Mouse (Mus musculus): ENCODE measurements around the gene Inpp5a. TPM values are rescaled to one million over a fixed set of nuclear protein-coding genes. Genes with fewer than 3 reads are reported as not detected.

Gene Inpp5a
- polyA plus RNA-seq, 1 experiment from 2014 or later = 17.4 TPM

DNA sequence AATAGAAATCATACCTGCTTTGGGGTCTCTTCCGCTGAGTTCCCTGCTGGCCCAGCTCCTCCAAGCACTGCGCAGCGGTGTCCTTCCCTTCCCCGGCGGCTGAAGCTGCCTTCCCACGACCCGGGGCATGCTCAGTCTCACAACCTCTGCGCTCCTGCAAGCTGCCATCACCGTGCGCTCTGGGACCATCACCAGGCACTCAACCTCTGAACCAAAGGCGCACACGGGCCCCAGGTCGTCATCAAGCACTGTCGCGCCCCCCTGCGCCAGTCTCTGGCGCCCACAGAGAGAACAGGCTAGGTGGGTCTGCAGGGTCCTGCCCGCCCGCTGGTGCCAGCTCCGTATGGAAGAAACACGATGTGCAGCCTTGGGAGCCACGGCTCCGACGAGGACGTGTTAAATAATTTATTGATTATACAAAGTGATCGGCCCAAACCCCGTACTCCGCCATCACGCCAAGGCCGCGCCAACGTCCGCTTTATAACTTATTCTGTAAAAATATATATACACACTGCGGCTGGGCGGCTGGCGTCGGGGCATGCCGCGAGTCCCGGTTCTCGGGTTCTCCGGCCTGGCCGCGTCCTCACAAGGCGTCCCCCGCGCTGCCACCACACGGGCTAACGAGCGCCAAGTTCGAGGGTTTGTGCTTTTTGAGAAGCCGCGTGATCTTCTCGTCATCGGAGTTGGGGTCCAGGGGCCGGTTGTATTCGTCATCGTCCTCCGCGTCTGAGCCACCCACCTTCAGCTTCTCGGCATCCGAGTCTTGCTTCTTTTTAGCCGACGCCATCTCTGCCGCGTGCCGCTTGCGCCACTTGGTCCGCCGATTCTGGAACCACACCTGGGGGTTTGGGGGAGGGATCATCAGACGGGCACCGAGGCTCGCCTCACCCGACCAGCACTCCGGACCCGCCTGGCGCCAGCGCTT, 192.2 kb downstream of the Inpp5a start:
- Histone ChIP-seq H3K9me3 (ENCODE audit: control insufficient read depth, low read length) (no peaks in the 10 kb centered on the region), H3K4me1 (ENCODE audit: control insufficient read depth, insufficient read depth, low read depth, low read length) (peaks cover 19% of the 10 kb centered on the region), H3K4me3 (ENCODE audit: low read length) (peak overlapping the region; percentile 38), H3K9ac (ENCODE audit: low read depth, low read length) (no peak overlapping the region), H3K4me2 (ENCODE audit: low read length) (peak overlapping the region; percentile 49), H3K27me3 (replicated peaks; ENCODE audit: control insufficient read depth, insufficient read depth, low read length) (peaks cover 68% of the 10 kb centered on the region), H3K36me3 (ENCODE audit: control insufficient read depth, insufficient read depth, low read length) (no peaks in the 10 kb centered on the region), H3K27ac (ENCODE audit: low read depth, low read length) (no peak overlapping the region)
- 2% methylated on average over 78 of the region's 78 CpGs for WGBS
- no peak for ATAC-seq

DNA sequence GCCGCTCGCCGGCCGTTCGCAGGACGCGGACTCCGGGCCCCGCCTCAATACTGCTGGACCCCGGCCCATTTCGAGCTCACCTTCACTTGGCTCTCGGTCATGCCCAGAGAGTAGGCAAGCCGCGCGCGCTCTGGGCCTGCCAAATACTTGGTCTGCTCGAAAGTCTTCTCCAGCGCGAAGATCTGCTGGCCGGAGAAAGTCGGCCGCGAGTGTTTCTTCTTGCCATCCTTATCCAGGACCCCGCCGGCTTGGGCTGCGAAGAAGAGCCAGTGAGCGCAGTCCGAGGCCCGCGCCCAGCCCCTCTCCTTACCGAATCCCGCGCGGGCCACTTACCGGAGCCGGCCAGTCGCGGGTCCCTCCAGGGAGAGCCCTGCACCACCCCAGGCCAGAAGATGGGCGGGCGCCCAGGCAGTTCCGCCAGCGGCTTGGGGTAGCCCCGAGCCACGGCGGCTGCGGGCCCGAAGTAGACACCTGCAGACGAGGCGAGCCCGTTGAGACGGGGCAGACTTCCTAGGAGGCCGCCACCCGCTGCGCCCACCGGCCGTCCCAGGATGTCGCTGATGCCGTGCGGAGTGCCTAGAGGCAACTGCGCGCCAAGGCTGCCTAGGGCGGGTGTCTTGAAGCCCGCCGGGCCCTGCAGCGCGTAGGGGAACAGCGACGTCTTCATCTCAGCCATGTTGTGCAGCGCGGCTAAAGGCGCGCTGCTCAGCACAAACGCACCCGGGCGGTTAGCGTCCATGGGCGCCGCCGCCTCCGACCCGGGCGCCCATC, 193.1 kb downstream of the Inpp5a start:
- WGBS = under 1% methylated on average over 76 of the region's 82 CpGs
- H3K9me3 ChIP-seq (ENCODE audit: control insufficient read depth, low read length) = no peaks in the 10 kb centered on the region
- peaks cover 68% of the 10 kb centered on the region for H3K27me3 ChIP-seq (replicated peaks; ENCODE audit: control insufficient read depth, insufficient read depth, low read length)
- peak; percentile 9; the same call in 1 of the 2 replicates for ATAC-seq
- H3K4me1 ChIP-seq (ENCODE audit: control insufficient read depth, insufficient read depth, low read depth, low read length) = peaks cover 19% of the 10 kb centered on the region
- peak overlapping the region; percentile 38 for H3K4me3 ChIP-seq (ENCODE audit: low read length)
- H3K9ac ChIP-seq (ENCODE audit: low read depth, low read length) = peak overlapping the region; percentile 29
- no peaks in the 10 kb centered on the region for H3K36me3 ChIP-seq (ENCODE audit: control insufficient read depth, insufficient read depth, low read length)
- peak overlapping the region; percentile 49 for H3K4me2 ChIP-seq (ENCODE audit: low read length)
- H3K27ac ChIP-seq (ENCODE audit: low read depth, low read length) = no peak overlapping the region

DNA sequence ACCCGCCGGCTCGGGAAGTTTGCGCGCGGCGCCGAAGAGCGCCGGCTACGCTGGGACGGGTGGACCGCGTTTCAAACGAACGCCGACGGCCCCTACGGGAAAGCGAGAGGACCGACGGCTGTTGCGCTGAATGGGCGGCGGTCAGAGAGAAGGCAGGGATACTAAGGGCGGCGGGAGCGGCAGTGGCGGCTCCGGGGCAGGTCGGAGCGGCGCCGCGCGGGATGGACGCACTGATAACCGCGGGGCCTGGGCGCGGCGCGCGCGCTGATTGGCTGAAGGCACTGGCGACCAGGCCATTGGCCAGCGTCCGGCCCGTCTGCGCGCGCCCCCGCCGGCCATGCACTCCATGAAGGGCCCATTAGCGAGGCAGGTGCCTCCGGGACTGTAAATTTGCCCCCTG, 193.7 kb downstream of the Inpp5a start, which contains the start of gene Nkx6-2:
Nkx6-2 (minus strand) TSS at position 203 of the 400 bp plus-strand sequence.
- Histone ChIP-seq H3K9ac (ENCODE audit: low read depth, low read length) (peak within 1 kb of the TSS; percentile 29), H3K4me1 (ENCODE audit: control insufficient read depth, insufficient read depth, low read depth, low read length) (peaks cover 19% of the 10 kb centered on the region), H3K27me3 (replicated peaks; ENCODE audit: control insufficient read depth, insufficient read depth, low read length) (peaks cover 69% of the 10 kb centered on the region), H3K36me3 (ENCODE audit: control insufficient read depth, insufficient read depth, low read length) (no peaks in the 10 kb centered on the region), H3K4me3 (ENCODE audit: low read length) (peak within 1 kb of the TSS; percentile 38), H3K27ac (ENCODE audit: low read depth, low read length) (no peak within 1 kb of the TSS), H3K4me2 (ENCODE audit: low read length) (peak within 1 kb of the TSS; percentile 49), H3K9me3 (ENCODE audit: control insufficient read depth, low read length) (no peaks in the 10 kb centered on the region)
- ATAC-seq = peak; percentile 46; the same call in 1 of the 2 replicates
- WGBS = under 1% methylated on average over 48 of the region's 56 CpGs

DNA sequence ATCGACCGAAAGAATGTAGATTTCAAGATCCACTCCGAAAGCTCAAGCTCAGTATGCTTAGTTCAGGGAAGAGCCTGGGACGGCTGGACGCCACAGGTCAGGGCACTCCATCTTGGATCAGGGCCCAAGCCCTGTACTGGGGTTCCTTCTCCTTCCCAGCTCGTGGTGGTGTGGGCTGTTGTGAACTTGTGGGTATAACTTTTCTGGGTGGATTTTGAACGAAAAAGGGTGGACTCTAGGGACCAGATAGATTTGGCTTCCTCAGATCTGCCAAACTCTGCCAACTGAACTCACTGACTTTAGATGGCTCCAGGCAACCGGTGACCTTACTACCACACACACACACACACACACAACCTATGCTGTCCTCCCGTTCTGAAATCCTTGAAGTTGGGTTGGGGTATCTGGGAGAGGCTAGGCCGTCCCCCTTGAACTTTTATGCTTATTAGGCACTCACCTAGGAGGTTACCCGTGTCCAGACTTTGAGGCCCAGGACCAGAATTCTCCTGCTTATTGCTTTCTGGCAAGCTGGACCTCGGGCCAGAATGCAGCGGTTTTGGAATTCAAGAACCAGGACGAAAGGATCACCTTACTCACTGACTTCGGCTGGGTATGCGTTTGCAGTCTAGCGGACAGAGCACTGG, 194.3 kb downstream of the Inpp5a start:
- Histone ChIP-seq H3K4me1 (ENCODE audit: control insufficient read depth, insufficient read depth, low read depth, low read length) (peaks cover 19% of the 10 kb centered on the region), H3K4me3 (ENCODE audit: low read length) (no peak overlapping the region), H3K4me2 (ENCODE audit: low read length) (no peak overlapping the region), H3K27me3 (replicated peaks; ENCODE audit: control insufficient read depth, insufficient read depth, low read length) (peaks cover 64% of the 10 kb centered on the region), H3K36me3 (ENCODE audit: control insufficient read depth, insufficient read depth, low read length) (no peaks in the 10 kb centered on the region), H3K9me3 (ENCODE audit: control insufficient read depth, low read length) (no peaks in the 10 kb centered on the region), H3K27ac (ENCODE audit: low read depth, low read length) (no peak overlapping the region), H3K9ac (ENCODE audit: low read depth, low read length) (no peak overlapping the region)
- WGBS = 11% methylated on average over 17 of the region's 17 CpGs
- ATAC-seq = no peak

DNA sequence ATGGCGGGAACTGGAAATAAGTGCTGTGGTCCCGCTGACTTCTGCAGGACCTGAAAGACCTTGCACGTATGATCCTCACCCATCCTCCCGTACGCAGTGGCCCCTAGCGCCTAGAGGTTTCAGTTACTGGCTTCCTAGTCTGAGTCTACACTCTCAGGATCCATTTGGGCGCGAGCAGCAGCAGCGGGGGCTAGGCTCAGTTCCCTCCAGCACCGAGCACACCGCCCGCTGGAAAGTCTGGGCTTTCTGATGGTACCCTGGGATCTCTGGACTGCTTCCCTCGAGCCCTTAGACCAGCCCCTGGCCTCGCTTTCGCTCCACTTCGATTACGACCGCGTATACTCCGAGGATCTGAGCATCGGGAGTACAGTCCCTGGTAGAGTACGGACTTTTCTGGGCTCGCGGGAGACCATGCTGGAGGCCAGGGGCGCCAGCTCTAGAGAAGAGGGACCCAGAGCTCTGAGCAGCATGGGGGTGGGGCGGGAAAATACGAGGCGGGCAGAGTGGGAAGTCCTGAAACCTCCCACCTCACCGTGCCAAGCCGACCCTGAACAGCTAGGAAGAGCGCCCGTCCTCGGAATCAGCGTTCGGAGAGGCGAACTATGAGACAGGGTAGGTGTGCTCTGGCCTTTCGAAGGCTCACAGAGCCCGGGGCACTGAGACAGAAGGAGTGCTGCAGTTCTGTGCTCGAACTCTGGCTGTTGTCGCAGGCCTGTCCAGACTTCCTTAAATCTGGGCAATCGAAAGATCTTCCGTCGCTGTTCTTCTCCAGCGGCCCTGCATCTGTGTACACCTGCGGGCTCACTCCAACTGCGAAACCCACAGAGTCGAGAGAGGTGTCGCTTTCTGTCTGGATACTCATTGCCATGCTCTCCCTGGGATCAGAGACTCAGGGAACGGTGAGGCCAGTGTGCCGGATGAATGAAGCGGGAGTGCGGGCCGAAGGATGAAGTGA, 195.6 kb downstream of the Inpp5a start:
- Histone ChIP-seq H3K4me2 (ENCODE audit: low read length) (peak overlapping the region; percentile 17), H3K27ac (ENCODE audit: low read depth, low read length) (no peak overlapping the region), H3K9me3 (ENCODE audit: control insufficient read depth, low read length) (no peaks in the 10 kb centered on the region), H3K27me3 (replicated peaks; ENCODE audit: control insufficient read depth, insufficient read depth, low read length) (peaks cover 60% of the 10 kb centered on the region), H3K4me3 (ENCODE audit: low read length) (no peak overlapping the region; the same call in 1 of the 2 replicates), H3K36me3 (ENCODE audit: control insufficient read depth, insufficient read depth, low read length) (no peaks in the 10 kb centered on the region), H3K9ac (ENCODE audit: low read depth, low read length) (no peak overlapping the region), H3K4me1 (ENCODE audit: control insufficient read depth, insufficient read depth, low read depth, low read length) (peaks cover 19% of the 10 kb centered on the region)
- WGBS = 2% methylated on average over 53 of the region's 53 CpGs
- ATAC-seq = no peak

DNA sequence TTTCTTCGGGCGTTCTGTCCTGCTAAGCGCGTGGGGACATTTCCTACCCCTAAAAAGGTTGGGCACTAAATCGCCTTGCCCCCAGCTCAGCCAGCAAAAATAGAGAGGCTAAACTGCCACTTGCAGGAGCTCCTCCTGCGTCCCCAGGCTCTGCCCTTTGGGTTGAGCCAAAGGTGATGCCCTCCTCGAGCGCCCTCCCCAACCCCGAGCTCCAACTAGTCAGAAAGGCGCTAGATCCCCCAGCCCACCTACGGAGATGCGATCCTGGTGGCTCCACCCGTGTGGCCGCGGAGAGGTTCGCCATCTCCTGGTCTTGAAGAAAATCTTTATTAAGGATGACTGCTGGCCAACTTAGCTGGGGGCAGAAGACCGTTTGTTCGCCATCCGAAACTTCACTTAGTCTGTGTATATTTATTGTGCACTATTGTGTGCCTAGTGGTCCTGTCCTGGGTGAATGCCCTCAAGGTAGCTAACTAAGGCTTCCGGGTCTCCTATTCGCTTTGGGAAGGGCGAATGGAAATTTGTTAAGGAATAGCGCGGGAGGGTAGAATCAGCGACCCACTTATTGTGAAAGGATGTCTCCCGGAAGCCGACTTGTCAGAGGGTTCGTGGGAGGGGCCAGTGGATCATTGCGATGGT, 196.4 kb downstream of the Inpp5a start:
- Histone ChIP-seq H3K9me3 (ENCODE audit: control insufficient read depth, low read length) (no peaks in the 10 kb centered on the region), H3K4me3 (ENCODE audit: low read length) (no peak overlapping the region; the same call in 1 of the 2 replicates), H3K27ac (ENCODE audit: low read depth, low read length) (no peak overlapping the region), H3K36me3 (ENCODE audit: control insufficient read depth, insufficient read depth, low read length) (no peaks in the 10 kb centered on the region), H3K4me2 (ENCODE audit: low read length) (no peak overlapping the region), H3K9ac (ENCODE audit: low read depth, low read length) (no peak overlapping the region), H3K27me3 (replicated peaks; ENCODE audit: control insufficient read depth, insufficient read depth, low read length) (peaks cover 56% of the 10 kb centered on the region), H3K4me1 (ENCODE audit: control insufficient read depth, insufficient read depth, low read depth, low read length) (peaks cover 19% of the 10 kb centered on the region)
- no peak for ATAC-seq
- 4% methylated on average over 29 of the region's 29 CpGs for WGBS

DNA sequence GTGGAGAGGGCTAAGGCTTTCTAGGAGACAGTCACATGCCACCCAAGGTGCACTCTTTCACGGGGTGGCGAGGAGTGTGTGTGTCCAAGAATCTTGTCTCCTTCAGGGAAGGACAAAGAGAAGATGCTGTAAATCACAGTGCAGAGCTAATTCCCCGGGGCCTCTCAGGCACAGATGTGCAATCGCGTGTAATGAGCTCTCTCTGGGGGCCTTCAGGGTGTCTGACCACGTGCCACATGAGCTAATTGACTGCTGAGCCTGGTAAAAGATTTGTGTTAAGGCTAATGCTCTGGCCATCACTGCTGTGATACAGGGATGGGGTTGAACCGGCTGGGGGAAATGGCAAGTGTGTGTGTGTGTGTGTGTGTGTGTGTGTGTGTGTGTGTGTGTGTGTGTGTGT, 199.0 kb downstream of the Inpp5a start:
- H3K36me3 ChIP-seq (ENCODE audit: control insufficient read depth, insufficient read depth, low read length) = no peaks in the 10 kb centered on the region
- H3K4me1 ChIP-seq (ENCODE audit: control insufficient read depth, insufficient read depth, low read depth, low read length) = peaks cover 3% of the 10 kb centered on the region
- no peak overlapping the region for H3K4me3 ChIP-seq (ENCODE audit: low read length)
- H3K4me2 ChIP-seq (ENCODE audit: low read length) = no peak overlapping the region
- WGBS = 24% methylated on average over 7 of the region's 7 CpGs
- H3K27ac ChIP-seq (ENCODE audit: low read depth, low read length) = no peak overlapping the region
- no peak for ATAC-seq
- no peaks in the 10 kb centered on the region for H3K9me3 ChIP-seq (ENCODE audit: control insufficient read depth, low read length)
- H3K9ac ChIP-seq (ENCODE audit: low read depth, low read length) = no peak overlapping the region
- peaks cover 47% of the 10 kb centered on the region for H3K27me3 ChIP-seq (replicated peaks; ENCODE audit: control insufficient read depth, insufficient read depth, low read length)

DNA sequence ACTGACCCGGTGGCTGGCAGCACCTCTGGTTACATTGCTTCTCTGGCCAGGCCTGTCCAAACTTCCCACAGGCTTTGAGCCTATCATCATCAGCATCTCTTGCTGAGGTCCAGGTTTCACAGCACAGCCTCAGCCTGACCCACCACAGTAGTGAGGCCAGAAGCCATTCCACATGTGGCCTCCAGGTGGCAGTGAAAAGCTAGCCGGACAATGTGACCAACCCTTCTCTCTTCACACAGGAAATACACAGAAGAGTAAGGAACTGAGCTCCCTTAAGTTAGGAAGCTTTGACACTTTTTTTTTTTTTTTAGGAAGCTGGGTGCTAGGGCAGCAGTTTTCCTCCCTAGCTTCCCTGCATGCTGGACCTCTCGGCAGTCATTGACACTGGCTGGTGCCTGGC, 201.4 kb downstream of the Inpp5a start:
- Histone ChIP-seq H3K9me3 (ENCODE audit: control insufficient read depth, low read length) (no peaks in the 10 kb centered on the region), H3K4me2 (ENCODE audit: low read length) (no peak overlapping the region), H3K27ac (ENCODE audit: low read depth, low read length) (no peak overlapping the region), H3K27me3 (replicated peaks; ENCODE audit: control insufficient read depth, insufficient read depth, low read length) (peaks cover 33% of the 10 kb centered on the region), H3K36me3 (ENCODE audit: control insufficient read depth, insufficient read depth, low read length) (no peaks in the 10 kb centered on the region), H3K4me3 (ENCODE audit: low read length) (no peak overlapping the region), H3K4me1 (ENCODE audit: control insufficient read depth, insufficient read depth, low read depth, low read length) (no peaks in the 10 kb centered on the region), H3K9ac (ENCODE audit: low read depth, low read length) (no peak overlapping the region)
- peak; percentile 43; the same call in 1 of the 2 replicates for ATAC-seq
- 32% methylated on average over 3 of the region's 3 CpGs for WGBS
